Mouse (Mus musculus): ENCODE measurements around the gene Olfr1258.
"Not testable (repeated sequence)": the region's sequence is repeated elsewhere in the genome, so short reads cannot be mapped to it uniquely, and the experiment has no call there.

Gene Olfr1258

GRCm38 (mm10) chr2:89927009-89927408 is at the start of gene Olfr1258:
TSS of gene Olfr1258 (plus strand) at chr2:89927309.
- DNase-seq, result no peak

GRCm38 (mm10) chr2:89878137-89878536 is 49.0 kb upstream of the Olfr1258 start, which contains the start of gene Olfr1257:
TSS of gene Olfr1257 (plus strand) at chr2:89878437.
- no peak for DNase-seq

GRCm38 (mm10) chr2:89912616-89913015 is 14.5 kb upstream of the Olfr1258 start:
- not testable (repeated sequence) for DNase-seq

GRCm38 (mm10) chr2:89948564-89948963 is 21.5 kb downstream of the Olfr1258 start, which contains the start of gene Olfr1259:
TSS of gene Olfr1259 (minus strand) at chr2:89948664.
- DNase-seq, result no peak

GRCm38 (mm10) chr2:89974184-89974583 is 47.1 kb downstream of the Olfr1258 start, which contains the start of gene Olfr1260:
TSS of gene Olfr1260 (plus strand) at chr2:89974340.
- DNase-seq, result no peak

- DNase-seq, result no peak
These were observed 50.6 kb downstream of the Olfr1258 start for GRCm38 (mm10) chr2:89977709-89978108.
